Mouse (Mus musculus): ENCODE results near the gene Irf2bpl. TPM values are rescaled to one million over a fixed set of nuclear protein-coding genes. Genes with fewer than 3 reads are reported as not detected.
A peak's percentile ranks its signal among the peaks of the same experiment; 100 is the strongest.

Gene Irf2bpl
- polyA plus RNA-seq, 1 experiment from 2014 or later, result 18.4 TPM

DNA sequence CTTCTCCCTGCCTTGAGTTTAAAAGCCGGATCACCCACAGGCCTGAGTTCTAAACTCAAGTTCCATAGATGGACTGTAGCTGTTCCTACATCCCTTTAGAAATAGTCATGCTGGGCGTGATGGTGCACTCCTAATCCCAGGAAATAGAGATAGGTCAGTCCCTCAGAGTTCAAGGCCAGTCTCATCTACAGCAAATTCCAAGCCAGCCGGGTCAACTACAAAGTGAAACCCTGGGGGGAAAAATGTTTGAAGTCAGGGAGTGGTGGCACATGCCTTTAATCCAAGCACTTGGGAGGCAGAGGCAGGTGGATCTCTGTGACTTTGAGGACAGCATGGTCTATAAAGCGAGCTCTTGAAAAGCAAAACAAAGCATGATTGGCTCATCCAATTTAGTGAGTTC, 7.6 kb downstream of the Irf2bpl start:
- H3K9ac ChIP-seq (ENCODE audit: low read length), result no peak overlapping the region
- no peaks in the 10 kb centered on the region for H3K27me3 ChIP-seq (replicated peaks; ENCODE audit: control insufficient read depth, insufficient read depth, low read length)
- H3K4me3 ChIP-seq (ENCODE audit: low read depth, low read length), result no peak overlapping the region
- DNase-seq (ENCODE audit: low spot score), result no peak
- H3K4me2 ChIP-seq (ENCODE audit: low read length), result no peak overlapping the region
- H3K27ac ChIP-seq (ENCODE audit: low read depth), result no peak overlapping the region
- H3K36me3 ChIP-seq (ENCODE audit: control insufficient read depth, insufficient read depth, low read length), result 0 out of 2 replicates have a peak, but pooled peaks cover 4% of the 10 kb centered on the region
- H3K9me3 ChIP-seq (ENCODE audit: control insufficient read depth, low read length), result no peaks in the 10 kb centered on the region
- 90% methylated on average over 4 of the region's 4 CpGs for WGBS
- ATAC-seq (replicated peaks; ENCODE audit: low FRiP score, low TSS enrichment, low read depth), result no peak
- H3K4me1 ChIP-seq (replicated peaks; ENCODE audit: control insufficient read depth, insufficient read depth, low read length), result peaks cover 18% of the 10 kb centered on the region

GRCm38 (mm10) chr12:86876116-86876515, 8.5 kb downstream of the Irf2bpl start:
- H3K4me3 ChIP-seq (ENCODE audit: low read depth, low read length), result no peak overlapping the region
- no peak for ATAC-seq (replicated peaks; ENCODE audit: low FRiP score, low TSS enrichment, low read depth)
- no peaks in the 10 kb centered on the region for H3K36me3 ChIP-seq (ENCODE audit: control insufficient read depth, insufficient read depth, low read length)
- peaks cover 18% of the 10 kb centered on the region for H3K4me1 ChIP-seq (replicated peaks; ENCODE audit: control insufficient read depth, insufficient read depth, low read length)
- H3K9ac ChIP-seq (ENCODE audit: low read length), result no peak overlapping the region
- no peaks in the 10 kb centered on the region for H3K27me3 ChIP-seq (replicated peaks; ENCODE audit: control insufficient read depth, insufficient read depth, low read length)
- 83% methylated on average over 5 of the region's 5 CpGs for WGBS
- H3K27ac ChIP-seq (ENCODE audit: low read depth), result no peak overlapping the region
- no peaks in the 10 kb centered on the region for H3K9me3 ChIP-seq (ENCODE audit: control insufficient read depth, low read length)
- no peak for DNase-seq (ENCODE audit: low spot score)
- no peak overlapping the region for H3K4me2 ChIP-seq (ENCODE audit: low read length)

- WGBS, result 68% methylated on average over 9 of the region's 9 CpGs
Measured at GRCm38 (mm10) chr12:86872335-86873040, 12.1 kb downstream of the Irf2bpl start.

GRCm38 (mm10) chr12:86871666-86872334, 12.8 kb downstream of the Irf2bpl start:
- H3K9ac ChIP-seq (ENCODE audit: low read length), result no peak overlapping the region
- H3K4me1 ChIP-seq (replicated peaks; ENCODE audit: control insufficient read depth, insufficient read depth, low read length), result no peaks in the 10 kb centered on the region
- 88% methylated on average over 4 of the region's 4 CpGs for WGBS
- H3K4me3 ChIP-seq (ENCODE audit: low read depth, low read length), result no peak overlapping the region
- no peak overlapping the region for H3K4me2 ChIP-seq (ENCODE audit: low read length)
- DNase-seq (ENCODE audit: low spot score) (no peak), ATAC-seq (replicated peaks; ENCODE audit: low FRiP score, low TSS enrichment, low read depth) (no peak)
- no peaks in the 10 kb centered on the region for H3K27me3 ChIP-seq (replicated peaks; ENCODE audit: control insufficient read depth, insufficient read depth, low read length)
- H3K36me3 ChIP-seq (ENCODE audit: control insufficient read depth, insufficient read depth, low read length), result no peaks in the 10 kb centered on the region
- no peaks in the 10 kb centered on the region for H3K9me3 ChIP-seq (ENCODE audit: control insufficient read depth, low read length)
- no peak overlapping the region for H3K27ac ChIP-seq (ENCODE audit: low read depth)

More at GRCm38 (mm10) chr12:86872335-86873040, 12.1 kb downstream of the Irf2bpl start:
- Histone ChIP-seq H3K27ac (ENCODE audit: low read depth) (no peak overlapping the region), H3K27me3 (replicated peaks; ENCODE audit: control insufficient read depth, insufficient read depth, low read length) (no peaks in the 10 kb centered on the region), H3K9me3 (ENCODE audit: control insufficient read depth, low read length) (no peaks in the 10 kb centered on the region), H3K36me3 (ENCODE audit: control insufficient read depth, insufficient read depth, low read length) (no peaks in the 10 kb centered on the region), H3K4me2 (ENCODE audit: low read length) (no peak overlapping the region), H3K4me1 (replicated peaks; ENCODE audit: control insufficient read depth, insufficient read depth, low read length) (no peaks in the 10 kb centered on the region), H3K9ac (ENCODE audit: low read length) (no peak overlapping the region), H3K4me3 (ENCODE audit: low read depth, low read length) (no peak overlapping the region)
- ATAC-seq (replicated peaks; ENCODE audit: low FRiP score, low TSS enrichment, low read depth) (no peak), DNase-seq (ENCODE audit: low spot score) (no peak)

DNA sequence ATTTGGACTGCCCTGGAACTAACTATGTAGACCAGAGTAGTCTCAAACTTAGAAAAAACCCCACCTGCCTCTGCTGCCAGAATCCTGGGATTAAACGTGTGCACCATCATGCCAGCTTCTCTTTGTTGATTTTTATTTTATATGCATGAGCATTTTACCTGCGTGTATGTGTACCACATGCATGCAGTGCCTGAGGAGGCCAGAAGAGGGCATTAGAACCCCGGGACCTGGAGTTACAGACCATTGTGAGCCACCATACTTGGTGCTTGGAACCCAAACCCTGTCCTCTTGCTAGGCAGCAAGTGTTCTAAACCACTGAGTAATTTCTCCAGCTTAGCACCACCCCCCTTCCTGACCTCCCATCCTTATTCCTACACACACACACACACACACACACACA, 13.6 kb downstream of the Irf2bpl start:
- ATAC-seq (replicated peaks; ENCODE audit: low FRiP score, low TSS enrichment, low read depth), result no peak
- 94% methylated on average over 3 of the region's 3 CpGs for WGBS

GRCm38 (mm10) chr12:86869761-86870160, 14.8 kb downstream of the Irf2bpl start:
- Histone ChIP-seq H3K4me3 (ENCODE audit: low read depth, low read length) (no peak overlapping the region), H3K27me3 (replicated peaks; ENCODE audit: control insufficient read depth, insufficient read depth, low read length) (no peaks in the 10 kb centered on the region), H3K27ac (ENCODE audit: low read depth) (no peak overlapping the region), H3K36me3 (ENCODE audit: control insufficient read depth, insufficient read depth, low read length) (no peaks in the 10 kb centered on the region), H3K9me3 (ENCODE audit: control insufficient read depth, low read length) (no peaks in the 10 kb centered on the region), H3K9ac (ENCODE audit: low read length) (no peak overlapping the region), H3K4me1 (replicated peaks; ENCODE audit: control insufficient read depth, insufficient read depth, low read length) (no peaks in the 10 kb centered on the region), H3K4me2 (ENCODE audit: low read length) (no peak overlapping the region)
- DNase-seq (ENCODE audit: low spot score) (no peak), ATAC-seq (replicated peaks; ENCODE audit: low FRiP score, low TSS enrichment, low read depth) (no peak)
- 91% methylated on average over 5 of the region's 6 CpGs for WGBS

More for the DNA sequence above, 13.6 kb downstream of the Irf2bpl start:
- H3K36me3 ChIP-seq (ENCODE audit: control insufficient read depth, insufficient read depth, low read length), result no peaks in the 10 kb centered on the region
- no peaks in the 10 kb centered on the region for H3K9me3 ChIP-seq (ENCODE audit: control insufficient read depth, low read length)
- H3K4me3 ChIP-seq (ENCODE audit: low read depth, low read length), result no peak overlapping the region
- DNase-seq (ENCODE audit: low spot score), result no peak
- no peaks in the 10 kb centered on the region for H3K27me3 ChIP-seq (replicated peaks; ENCODE audit: control insufficient read depth, insufficient read depth, low read length)
- no peak overlapping the region for H3K9ac ChIP-seq (ENCODE audit: low read length)
- no peaks in the 10 kb centered on the region for H3K4me1 ChIP-seq (replicated peaks; ENCODE audit: control insufficient read depth, insufficient read depth, low read length)
- no peak overlapping the region for H3K27ac ChIP-seq (ENCODE audit: low read depth)
- H3K4me2 ChIP-seq (ENCODE audit: low read length), result no peak overlapping the region

DNA sequence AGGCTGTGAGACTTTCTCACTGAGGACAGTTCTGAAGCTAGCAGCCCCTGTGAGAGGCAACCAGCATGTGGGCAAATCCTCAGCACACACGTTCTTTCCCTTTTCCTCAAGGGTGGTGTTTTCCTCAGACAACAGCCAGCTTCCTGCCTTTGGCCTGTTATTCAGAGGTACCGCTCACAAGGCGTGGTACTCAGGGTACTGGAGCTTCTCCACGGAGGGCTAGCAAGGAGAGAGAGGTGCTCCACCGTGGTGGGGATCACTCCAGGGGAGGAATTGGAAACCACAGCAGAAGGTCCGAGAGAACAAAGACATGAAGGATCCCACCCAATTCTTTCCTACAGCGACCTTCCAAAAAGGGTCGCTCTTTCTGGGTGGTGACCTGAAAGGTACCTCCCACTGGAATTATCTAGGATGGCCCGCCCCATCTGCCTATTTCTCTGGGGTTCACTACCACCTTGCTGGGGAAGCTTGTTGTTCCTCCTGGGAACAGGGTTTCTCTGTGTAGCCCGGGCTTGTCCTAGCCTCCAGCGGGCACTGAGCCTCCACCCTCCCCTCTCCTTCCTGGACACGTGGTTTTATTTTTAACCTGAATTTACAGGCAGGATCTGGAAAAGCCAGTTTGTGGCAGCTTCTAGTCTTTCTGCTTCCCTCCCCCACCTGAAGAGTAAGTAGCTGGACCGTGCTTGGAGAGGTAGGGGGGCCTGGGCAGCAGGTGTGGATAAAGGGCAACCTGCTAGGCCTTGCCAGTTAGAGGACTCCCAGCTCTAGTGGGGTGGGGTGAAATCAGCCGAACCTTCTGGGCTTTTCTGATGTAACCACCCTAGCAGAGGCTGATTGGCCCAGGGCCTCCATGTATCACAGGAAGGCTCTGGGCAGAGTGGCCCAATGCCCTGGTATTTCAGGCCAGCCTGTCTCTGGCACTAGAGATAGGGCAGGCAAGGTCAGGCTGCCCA, 17.1 kb downstream of the Irf2bpl start:
- H3K9me3 ChIP-seq (ENCODE audit: control insufficient read depth, low read length), result no peaks in the 10 kb centered on the region
- peak; percentile 61 for DNase-seq (ENCODE audit: low spot score)
- peak overlapping the region; percentile 28; the same call in 1 of the 2 replicates for H3K27ac ChIP-seq (ENCODE audit: low read depth)
- no peaks in the 10 kb centered on the region for H3K27me3 ChIP-seq (replicated peaks; ENCODE audit: control insufficient read depth, insufficient read depth, low read length)
- peak; percentile 74 for ATAC-seq (replicated peaks; ENCODE audit: low FRiP score, low TSS enrichment, low read depth)
- no peaks in the 10 kb centered on the region for H3K4me1 ChIP-seq (replicated peaks; ENCODE audit: control insufficient read depth, insufficient read depth, low read length)
- 47% methylated on average over 14 of the region's 14 CpGs for WGBS
- H3K4me2 ChIP-seq (ENCODE audit: low read length), result no peak overlapping the region
- no peaks in the 10 kb centered on the region for H3K36me3 ChIP-seq (ENCODE audit: control insufficient read depth, insufficient read depth, low read length)
- H3K4me3 ChIP-seq (ENCODE audit: low read depth, low read length), result no peak overlapping the region
- no peak overlapping the region for H3K9ac ChIP-seq (ENCODE audit: low read length)

DNA sequence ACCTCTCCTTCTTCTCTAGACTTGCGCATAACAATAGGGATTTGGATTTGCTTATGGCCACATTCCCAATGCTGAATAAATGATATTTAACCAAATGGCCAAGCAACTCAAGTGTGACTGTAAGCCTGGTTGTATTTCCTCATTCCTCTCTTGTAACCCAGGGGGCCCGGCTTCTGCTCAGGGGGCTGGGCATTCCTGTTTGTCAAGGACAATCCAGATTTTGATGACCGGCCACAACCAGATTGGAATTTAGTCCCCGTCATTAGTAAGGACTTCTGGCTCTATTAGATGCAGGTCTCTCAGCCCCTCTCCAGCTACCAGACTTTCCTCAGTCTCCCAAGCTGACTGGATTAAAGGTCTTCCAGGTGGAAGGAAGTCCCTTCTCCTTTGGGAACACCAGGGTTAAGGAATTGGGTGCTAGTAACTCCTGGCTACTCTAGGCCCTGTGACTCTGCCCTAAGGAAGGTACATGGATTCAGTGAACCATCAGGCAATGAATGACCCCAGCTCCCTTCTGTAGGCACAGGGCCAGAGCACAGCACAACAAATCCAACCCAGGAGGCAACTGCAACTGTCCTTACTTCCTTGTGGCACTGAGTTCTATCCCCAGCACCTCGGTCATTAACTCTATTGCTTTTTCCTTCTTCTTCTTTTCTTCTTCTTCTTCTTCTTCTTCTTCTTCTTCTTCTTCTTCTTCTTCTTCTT, 20.1 kb downstream of the Irf2bpl start:
- Histone ChIP-seq H3K4me1 (replicated peaks; ENCODE audit: control insufficient read depth, insufficient read depth, low read length) (peaks cover 13% of the 10 kb centered on the region), H3K36me3 (ENCODE audit: control insufficient read depth, insufficient read depth, low read length) (no peaks in the 10 kb centered on the region), H3K4me3 (ENCODE audit: low read depth, low read length) (no peak overlapping the region), H3K9ac (ENCODE audit: low read length) (no peak overlapping the region), H3K27ac (ENCODE audit: low read depth) (no peak overlapping the region), H3K4me2 (ENCODE audit: low read length) (no peak overlapping the region), H3K27me3 (replicated peaks; ENCODE audit: control insufficient read depth, insufficient read depth, low read length) (no peaks in the 10 kb centered on the region), H3K9me3 (ENCODE audit: control insufficient read depth, low read length) (no peaks in the 10 kb centered on the region)
- no peak for ATAC-seq (replicated peaks; ENCODE audit: low FRiP score, low TSS enrichment, low read depth)
- DNase-seq (ENCODE audit: low spot score), result no peak
- 81% methylated on average over 5 of the region's 5 CpGs for WGBS

All from intestine, embryonic 14.5 days (tissue).